Mouse (Mus musculus): ENCODE data around the gene Rnf227.

Gene Rnf227

DNA sequence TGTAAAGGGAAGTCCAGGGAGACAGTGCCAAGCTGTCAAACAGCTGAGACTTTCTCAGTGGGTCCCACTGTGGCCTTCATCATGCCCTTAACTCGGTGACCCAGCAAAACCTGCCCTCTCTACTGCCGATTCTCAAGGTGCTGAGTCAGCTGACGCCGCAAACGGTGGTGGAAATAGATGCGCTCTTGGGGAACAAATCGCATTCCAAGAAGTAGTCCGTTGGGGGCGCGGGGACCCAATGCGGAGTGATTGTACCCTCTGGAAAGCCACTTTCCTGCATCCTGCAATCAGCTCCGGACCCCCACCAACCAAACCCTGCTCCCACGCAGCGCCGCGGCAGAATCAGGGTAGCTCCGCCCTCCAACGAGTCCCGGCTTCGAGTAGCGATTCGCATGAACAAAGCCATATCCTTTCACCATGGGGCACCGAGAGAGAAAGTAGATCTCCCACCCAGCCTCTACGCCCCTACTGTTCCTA is 8.3 kb upstream of the Rnf227 start:
- peak; percentile 89 to 90 for DNase-seq

GRCm38 (mm10) chr11:69332713-69333253 is 7.5 kb upstream of the Rnf227 start:
- DNase-seq: no peak

DNA sequence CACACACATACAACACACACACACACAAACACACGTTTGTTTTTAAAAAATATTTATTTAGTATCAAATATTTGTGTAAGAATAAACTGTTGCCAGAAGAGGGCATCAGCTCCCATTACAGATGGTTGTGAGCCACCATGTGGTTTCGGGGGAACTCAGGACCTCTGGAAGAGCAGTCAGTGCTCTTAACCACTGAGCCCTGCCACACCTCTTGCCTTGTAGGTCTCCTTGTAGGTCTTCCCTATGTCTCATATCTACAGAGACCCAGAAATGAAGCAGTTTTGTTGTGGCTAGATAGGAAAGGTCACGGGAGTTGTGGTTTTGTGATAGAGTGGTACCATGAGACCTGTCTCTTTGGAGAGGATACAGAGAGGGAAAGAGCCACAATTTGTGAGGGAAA is 6.3 kb upstream of the Rnf227 start:
- DNase-seq: no peak

DNA sequence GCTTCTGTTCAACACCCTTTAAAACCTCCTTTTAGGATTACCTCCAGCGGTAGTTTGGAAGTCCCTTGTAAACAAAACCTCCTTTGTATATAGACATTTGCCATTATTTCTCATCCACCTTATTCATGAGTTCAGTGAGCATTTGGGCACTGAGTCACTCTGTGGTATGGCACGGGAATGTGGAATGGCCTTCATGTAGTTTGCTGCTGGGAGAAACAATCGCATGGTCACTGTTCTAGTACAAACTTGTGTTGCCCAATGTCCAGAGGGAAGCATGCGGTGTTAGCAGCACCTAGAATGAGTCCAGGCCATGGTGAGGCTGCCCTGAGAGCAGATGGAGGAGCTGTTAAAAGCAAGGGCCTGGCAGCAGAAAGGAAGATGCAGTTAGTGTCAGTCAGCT is 5.5 kb upstream of the Rnf227 start:
- DNase-seq: no peak

DNA sequence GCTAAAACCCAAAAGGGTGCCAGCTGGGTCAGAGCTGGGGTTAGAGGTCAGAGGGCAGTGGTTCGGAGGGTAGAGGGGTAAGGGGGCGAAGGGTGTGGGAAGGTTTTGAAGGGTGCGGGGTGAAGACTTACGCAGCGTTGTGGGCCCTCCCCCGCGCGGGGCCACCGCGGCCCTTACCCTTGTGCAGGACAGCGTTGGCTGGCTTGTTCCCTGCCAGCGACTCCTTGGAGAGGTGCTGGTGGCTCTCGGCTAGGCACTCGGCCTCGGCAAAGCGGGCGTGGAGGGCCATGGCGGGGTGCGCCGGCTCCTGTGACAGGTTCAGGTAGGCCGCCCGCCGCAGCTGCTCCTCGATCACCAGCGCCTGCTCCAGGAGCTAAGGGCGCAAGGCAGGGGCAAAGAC is 6.2 kb downstream of the Rnf227 start:
- DNase-seq: no peak

- no peak for DNase-seq
These were observed 16.3 kb downstream of the Rnf227 start for GRCm38 (mm10) chr11:69356544-69356943.

GRCm38 (mm10) chr11:69357690-69358089 is 17.4 kb downstream of the Rnf227 start:
- DNase-seq: no peak

DNA sequence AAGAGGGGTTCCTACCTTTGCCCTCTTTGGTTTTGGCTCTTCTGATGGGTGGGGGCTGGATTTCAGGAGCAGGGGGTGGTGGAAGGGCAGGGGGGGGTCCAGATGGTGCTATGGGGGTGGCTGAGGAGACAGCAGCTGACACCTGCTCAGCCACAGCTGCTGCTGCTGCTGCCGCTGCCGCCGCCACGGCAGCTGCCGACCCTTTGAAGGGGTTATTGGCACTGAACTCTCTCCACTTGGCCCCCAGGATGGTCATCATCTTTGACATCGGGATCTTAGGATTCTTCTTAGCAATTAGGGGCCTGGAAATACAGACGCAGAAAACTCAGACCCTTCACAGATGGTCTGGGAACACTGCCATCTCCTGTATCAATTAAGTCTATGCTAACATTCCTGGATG is 21.8 kb downstream of the Rnf227 start:
- peak; percentile 46 to 56 for DNase-seq

- no peak for DNase-seq
These were observed 22.2 kb downstream of the Rnf227 start for GRCm38 (mm10) chr11:69362479-69362878.

GRCm38 (mm10) chr11:69364376-69364775 is 24.1 kb downstream of the Rnf227 start:
- peak in 1 of 2 experiments; percentile 31 for DNase-seq

DNA sequence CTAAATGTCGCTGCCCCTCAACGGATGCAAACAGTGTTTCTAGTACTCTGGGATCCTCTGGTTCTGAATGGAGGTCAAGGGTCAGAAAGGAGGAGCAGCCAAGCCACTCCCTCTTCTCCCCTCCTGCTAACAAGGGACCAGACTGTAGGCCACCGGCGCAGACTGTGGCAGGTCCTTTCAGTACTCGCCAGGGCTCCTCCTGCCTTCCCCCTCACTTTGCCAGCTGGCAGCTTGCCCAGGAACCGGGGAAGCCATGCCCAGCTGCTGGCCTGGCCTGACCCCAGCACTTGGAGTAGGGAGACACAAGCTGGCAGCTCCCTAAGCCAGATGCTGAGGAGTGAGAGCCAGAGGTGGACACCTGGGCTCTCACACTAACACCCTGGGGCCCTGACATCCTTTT is 24.6 kb downstream of the Rnf227 start:
- peak; percentile 99 for DNase-seq

DNA sequence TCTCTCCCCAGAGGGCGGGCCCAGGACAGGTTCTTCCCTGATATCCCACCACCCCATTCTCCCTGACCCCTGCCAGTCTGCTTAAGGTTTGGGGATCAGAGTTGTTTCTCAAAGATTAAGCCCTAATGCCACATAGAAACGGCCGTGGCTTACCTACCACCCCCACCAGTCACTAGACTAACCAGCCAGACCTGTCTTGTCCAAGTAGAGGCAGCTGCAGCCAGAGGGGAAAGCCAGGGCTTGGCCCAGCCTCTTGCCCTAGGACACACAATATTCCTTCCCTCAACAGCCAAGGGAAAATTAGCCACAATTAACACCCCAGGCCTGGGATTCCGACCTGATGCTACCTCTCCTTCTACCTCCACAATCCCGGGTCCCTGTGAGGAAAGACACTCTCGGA is 25.5 kb downstream of the Rnf227 start:
- DNase-seq: no peak

GRCm38 (mm10) chr11:69366157-69366854 is 26.0 kb downstream of the Rnf227 start:
- peak; percentile 98 to 99 for DNase-seq

- peak; percentile 39 to 55 for DNase-seq
These were observed 26.8 kb downstream of the Rnf227 start for GRCm38 (mm10) chr11:69366855-69367615.

GRCm38 (mm10) chr11:69367616-69368355 is 27.5 kb downstream of the Rnf227 start:
- peak in 1 of 2 experiments; percentile 53 for DNase-seq

GRCm38 (mm10) chr11:69368356-69369214 is 28.3 kb downstream of the Rnf227 start:
- peak; percentile 75 for DNase-seq

GRCm38 (mm10) chr11:69369215-69369989 is 29.1 kb downstream of the Rnf227 start, which contains the start of gene Chd3:
Gene Chd3, minus strand, starts transcription at chr11:69369406.
- peak; percentile 26 to 51 for DNase-seq

GRCm38 (mm10) chr11:69369990-69370816 is 29.9 kb downstream of the Rnf227 start:
- no peak for DNase-seq

- no peak for DNase-seq
These were observed 30.6 kb downstream of the Rnf227 start for GRCm38 (mm10) chr11:69370817-69371215.

- DNase-seq: no peak
These were observed 31.3 kb downstream of the Rnf227 start for GRCm38 (mm10) chr11:69371601-69372000.
